In genomic region chr17:29321765-29322602, GRCm38 (mm10) we compare ENCODE assay signal across 11 mouse cellular contexts. TPM values are rescaled to one million over a fixed set of nuclear protein-coding genes. Genes with fewer than 3 reads are reported as not detected.
DNase-seq lines count a peak whose midpoint lies in the region; ATAC-seq and TF ChIP-seq lines count a peak whose summit lies in the region.
"Had no signal": no experiment of that assay in that cellular context is flagged by ENCODE, and none has a peak within 500 bp of the region (broad histone marks: within the 10 kb centered on the region; RNA-seq: fewer than 3 reads in every experiment).

No protein-coding gene starts in this region.

- no peak for TF ChIP-seq POLR2A in lung, adult 2 months (IDR thresholded peaks at IDR 0.05; ENCODE audit: borderline replicate concordance, extremely low read depth, low read depth, low read length)
- TF ChIP-seq POLR2A in small intestine, adult 2 months (IDR thresholded peaks at IDR 0.05; ENCODE audit: low read depth, low read length): no peak

- DNase-seq in forebrain, postnatal 0 days: no peak
- no peak for DNase-seq in lung, embryonic 14.5 days
- no peak for DNase-seq in lung, adult 2 months
- peak; percentile 60 for DNase-seq in limb, embryonic 10.5 days (ENCODE audit: low spot score)
- DNase-seq in left cerebral cortex, postnatal 4 days: no peak
- no peak for DNase-seq in gastrocnemius, postnatal 4 days (ENCODE audit: low spot score in 2 of 2)
- DNase-seq: cerebellum, adult 11 months; right cerebral cortex, adult 18-20 months had no signal

- WGBS in forebrain, embryonic 13.5 days: 20% methylated on average over 41 of the region's 41 CpGs
- WGBS in forebrain, postnatal 0 days: 28% methylated on average over 41 of the region's 41 CpGs
- 22% methylated on average over 41 of the region's 41 CpGs for WGBS in lung, embryonic 14.5 days
- WGBS in lung, adult 2 months: 55% methylated on average over 41 of the region's 41 CpGs
- 7% methylated on average over 41 of the region's 41 CpGs for WGBS in limb, embryonic 10.5 days
- 43% methylated on average over 41 of the region's 41 CpGs for WGBS in small intestine, adult 2 months

- H3K9me3 ChIP-seq in forebrain, embryonic 13.5 days (replicated peaks): no peaks in the 10 kb centered on the region
- no peaks in the 10 kb centered on the region for H3K9me3 ChIP-seq in forebrain, postnatal 0 days (ENCODE audit: low read length)
- H3K9me3 ChIP-seq in lung, embryonic 14.5 days (ENCODE audit: low read depth, low read length): no peaks in the 10 kb centered on the region
- H3K9me3 ChIP-seq in limb, embryonic 10.5 days (replicated peaks): no peaks in the 10 kb centered on the region

- no peak overlapping the region for H3K9ac ChIP-seq in forebrain, embryonic 13.5 days
- no peak overlapping the region for H3K9ac ChIP-seq in forebrain, postnatal 0 days
- H3K9ac ChIP-seq in lung, embryonic 14.5 days: peak overlapping the region; percentile 9; the same call in 1 of the 2 replicates

- H3K4me2 ChIP-seq in forebrain, embryonic 13.5 days: peak overlapping the region; percentile 12; the same call in 1 of the 2 replicates
- H3K4me2 ChIP-seq in forebrain, postnatal 0 days (ENCODE audit: low read depth): no peak overlapping the region
- peak overlapping the region; percentile 54 for H3K4me2 ChIP-seq in lung, embryonic 14.5 days

- no peaks in the 10 kb centered on the region for H3K36me3 ChIP-seq in forebrain, embryonic 13.5 days (ENCODE audit: poor library complexity, severe bottlenecking)
- H3K36me3 ChIP-seq in forebrain, postnatal 0 days (ENCODE audit: insufficient read depth): no peaks in the 10 kb centered on the region
- H3K36me3 ChIP-seq in lung, embryonic 14.5 days (ENCODE audit: insufficient read depth): no peaks in the 10 kb centered on the region
- H3K36me3 ChIP-seq in limb, embryonic 10.5 days: no peaks in the 10 kb centered on the region
- no peaks in the 10 kb centered on the region for H3K36me3 ChIP-seq in small intestine, adult 2 months (ENCODE audit: control insufficient read depth, insufficient read depth, low read length)

- no peak for ATAC-seq in forebrain, embryonic 13.5 days
- ATAC-seq in forebrain, postnatal 0 days: no peak
- peak; percentile 22; the same call in 1 of the 2 replicates for ATAC-seq in lung, embryonic 14.5 days (ENCODE audit: insufficient read depth)

- no peak overlapping the region for H3K4me3 ChIP-seq in forebrain, embryonic 13.5 days
- H3K4me3 ChIP-seq in forebrain, postnatal 0 days (ENCODE audit: low read depth, low read length): no peak overlapping the region
- no peak overlapping the region for H3K4me3 ChIP-seq in lung, embryonic 14.5 days (ENCODE audit: low read depth, low read length)
- no peak overlapping the region for H3K4me3 ChIP-seq in lung, adult 2 months (replicated peaks; ENCODE audit: extremely low read depth, low read depth, low read length)
- H3K4me3 ChIP-seq in limb, embryonic 10.5 days: peak overlapping the region; percentile 43
- H3K4me3 ChIP-seq in small intestine, adult 2 months (ENCODE audit: low read depth, low read length): peak overlapping the region; percentile 36

- no peak for TF ChIP-seq CTCF in forebrain, postnatal 0 days (IDR thresholded peaks at IDR 0.05; ENCODE audit: low read depth)
- no peak for TF ChIP-seq CTCF in lung, embryonic 14.5 days (IDR thresholded peaks at IDR 0.05; ENCODE audit: low read depth)
- no peak for TF ChIP-seq CTCF in lung, adult 2 months (IDR thresholded peaks at IDR 0.05; ENCODE audit: insufficient read depth, low read length)
- TF ChIP-seq CTCF in small intestine, adult 2 months (IDR thresholded peaks at IDR 0.05; ENCODE audit: extremely low read depth, insufficient read length, insufficient replicate concordance, low read depth, low read length): no peak

- H3K27ac ChIP-seq in forebrain, embryonic 13.5 days: no peak overlapping the region
- no peak overlapping the region for H3K27ac ChIP-seq in forebrain, postnatal 0 days (ENCODE audit: low read depth, low read length)
- H3K27ac ChIP-seq in lung, embryonic 14.5 days (ENCODE audit: low read depth): no peak overlapping the region
- peak overlapping the region; percentile 59 for H3K27ac ChIP-seq in limb, embryonic 10.5 days
- H3K27ac ChIP-seq in small intestine, adult 2 months (ENCODE audit: insufficient read depth, low read depth, low read length): no peak overlapping the region
- H3K27ac ChIP-seq: macrophage had no signal

- intact Hi-C loops in left cerebral cortex, postnatal 4 days (cut with DNase I): no loop called here

- H3K27me3 ChIP-seq in forebrain, embryonic 13.5 days: peaks cover 33% of the 10 kb centered on the region
- H3K27me3 ChIP-seq in forebrain, postnatal 0 days (ENCODE audit: insufficient read depth, low read length): no peaks in the 10 kb centered on the region
- peaks cover 24% of the 10 kb centered on the region for H3K27me3 ChIP-seq in lung, embryonic 14.5 days (ENCODE audit: insufficient read depth, low read length)
- peaks cover 81% of the 10 kb centered on the region for H3K27me3 ChIP-seq in limb, embryonic 10.5 days (ENCODE audit: low read depth, poor library complexity, severe bottlenecking)
- no peaks in the 10 kb centered on the region; the same call in 1 of the 2 replicates for H3K27me3 ChIP-seq in small intestine, adult 2 months (ENCODE audit: control insufficient read depth, insufficient read depth, low read length)

- peaks cover 26% of the 10 kb centered on the region for H3K4me1 ChIP-seq in forebrain, embryonic 13.5 days
- H3K4me1 ChIP-seq in forebrain, postnatal 0 days (ENCODE audit: insufficient read depth): peaks cover 7% of the 10 kb centered on the region
- 0 out of 2 replicates have a peak, but pooled peaks cover 5% of the 10 kb centered on the region for H3K4me1 ChIP-seq in lung, embryonic 14.5 days (ENCODE audit: insufficient read depth)
- H3K4me1 ChIP-seq in lung, adult 2 months (ENCODE audit: control insufficient read depth, insufficient read depth, low read length): no peaks in the 10 kb centered on the region
- peaks cover 45% of the 10 kb centered on the region for H3K4me1 ChIP-seq in limb, embryonic 10.5 days
- peaks cover 5% of the 10 kb centered on the region for H3K4me1 ChIP-seq in small intestine, adult 2 months (ENCODE audit: control insufficient read depth, insufficient read depth, insufficient read length, low read length)

RNA-seq across cellular contexts. Expression of gene Pi16, which starts 4.5 kb away (rescaled TPM):
- 1.5 and 1.7 TPM in 2 replicates for polyA plus RNA-seq in forebrain, embryonic 13.5 days (2015; fragmentation: Nextera tagmentation; extraction: Ambion mirVana)
- 3.5 and 5.7 TPM in 2 replicates for total RNA-seq in forebrain, postnatal 0 days (2014; rRNA removed)
- polyA plus RNA-seq in forebrain, postnatal 0 days (2015; fragmentation: Nextera tagmentation; extraction: Ambion mirVana): 1.7 and 2.0 TPM in 2 replicates
- 0.14 TPM in 2 replicates for polyA plus RNA-seq in lung, embryonic 14.5 days (2014; fragmentation: Nextera tagmentation; extraction: Ambion mirVana)
- polyA plus RNA-seq in lung, adult 2 months (2012; rRNA removed): 46.8 and 47.3 TPM in 2 replicates
- 0.34 and 0.35 TPM in 2 replicates for polyA plus RNA-seq in limb, embryonic 10.5 days (2016; fragmentation: Nextera tagmentation; extraction: Ambion mirVana)
- polyA plus RNA-seq in small intestine, adult 2 months (2012; rRNA removed): 1.6 and 4.7 TPM in 2 replicates
- total RNA-seq in left cerebral cortex, postnatal 4 days (2021): 1 to 10 TPM; 1.4 to 2.0 TPM
- 10 to 100 TPM; 50.3 to 54.5 TPM for total RNA-seq in gastrocnemius, postnatal 4 days (2021)

RNA-seq across cellular contexts. Expression of gene Mtch1, which starts 25.8 kb away (rescaled TPM):
- 378 and 381 TPM in 2 replicates for polyA plus RNA-seq in forebrain, embryonic 13.5 days (2015; fragmentation: Nextera tagmentation; extraction: Ambion mirVana)
- total RNA-seq in forebrain, postnatal 0 days (2014; rRNA removed): 556 and 595 TPM in 2 replicates
- polyA plus RNA-seq in forebrain, postnatal 0 days (2015; fragmentation: Nextera tagmentation; extraction: Ambion mirVana): 459 and 504 TPM in 2 replicates
- polyA plus RNA-seq in lung, embryonic 14.5 days (2014; fragmentation: Nextera tagmentation; extraction: Ambion mirVana): 381 and 395 TPM in 2 replicates
- polyA plus RNA-seq in lung, adult 2 months (2012; rRNA removed): 413 and 456 TPM in 2 replicates
- polyA plus RNA-seq in limb, embryonic 10.5 days (2016; fragmentation: Nextera tagmentation; extraction: Ambion mirVana): 234 and 286 TPM in 2 replicates
- polyA plus RNA-seq in small intestine, adult 2 months (2012; rRNA removed): 153 and 260 TPM in 2 replicates
- 100 to 1,000 TPM; 489 to 514 TPM for total RNA-seq in left cerebral cortex, postnatal 4 days (2021)
- 100 to 1,000 TPM; 302 to 317 TPM for total RNA-seq in gastrocnemius, postnatal 4 days (2021)

RNA-seq across cellular contexts. Expression of gene Fgd2, which starts 38.7 kb away (rescaled TPM):
- polyA plus RNA-seq in forebrain, embryonic 13.5 days (2015; fragmentation: Nextera tagmentation; extraction: Ambion mirVana): 2.6 and 3.0 TPM in 2 replicates
- 15.9 and 17.3 TPM in 2 replicates for total RNA-seq in forebrain, postnatal 0 days (2014; rRNA removed)
- polyA plus RNA-seq in forebrain, postnatal 0 days (2015; fragmentation: Nextera tagmentation; extraction: Ambion mirVana): 9.2 and 14.1 TPM in 2 replicates
- polyA plus RNA-seq in lung, embryonic 14.5 days (2014; fragmentation: Nextera tagmentation; extraction: Ambion mirVana): 15.7 and 19.2 TPM in 2 replicates
- polyA plus RNA-seq in lung, adult 2 months (2012; rRNA removed): 44.3 and 53.7 TPM in 2 replicates
- 6.4 and 6.7 TPM in 2 replicates for polyA plus RNA-seq in limb, embryonic 10.5 days (2016; fragmentation: Nextera tagmentation; extraction: Ambion mirVana)
- 14.0 and 16.3 TPM in 2 replicates for polyA plus RNA-seq in small intestine, adult 2 months (2012; rRNA removed)
- 1 to 10 TPM; 4.5 to 6.4 TPM for total RNA-seq in left cerebral cortex, postnatal 4 days (2021)
- 1 to 10 TPM; 4.2 to 4.5 TPM for total RNA-seq in gastrocnemius, postnatal 4 days (2021)

RNA-seq across cellular contexts. Expression of gene BC004004, which starts 53.4 kb away (rescaled TPM):
- 78.7 and 83.5 TPM in 2 replicates for polyA plus RNA-seq in forebrain, embryonic 13.5 days (2015; fragmentation: Nextera tagmentation; extraction: Ambion mirVana)
- 121 and 128 TPM in 2 replicates for total RNA-seq in forebrain, postnatal 0 days (2014; rRNA removed)
- polyA plus RNA-seq in forebrain, postnatal 0 days (2015; fragmentation: Nextera tagmentation; extraction: Ambion mirVana): 153 and 174 TPM in 2 replicates
- 68.9 and 71.1 TPM in 2 replicates for polyA plus RNA-seq in lung, embryonic 14.5 days (2014; fragmentation: Nextera tagmentation; extraction: Ambion mirVana)
- 56.5 and 70.8 TPM in 2 replicates for polyA plus RNA-seq in lung, adult 2 months (2012; rRNA removed)
- polyA plus RNA-seq in limb, embryonic 10.5 days (2016; fragmentation: Nextera tagmentation; extraction: Ambion mirVana): 47.9 and 52.9 TPM in 2 replicates
- 22.9 and 48.7 TPM in 2 replicates for polyA plus RNA-seq in small intestine, adult 2 months (2012; rRNA removed)
- 100 to 1,000 TPM; 102 to 107 TPM for total RNA-seq in left cerebral cortex, postnatal 4 days (2021)
- 100 to 1,000 TPM in 1 of 2 experiments, 10 to 100 TPM in 1; 98.5 to 101 TPM for total RNA-seq in gastrocnemius, postnatal 4 days (2021)

RNA-seq across cellular contexts. Expression of gene Ppil1, which starts 58.0 kb away (rescaled TPM):
- 151 and 157 TPM in 2 replicates for polyA plus RNA-seq in forebrain, embryonic 13.5 days (2015; fragmentation: Nextera tagmentation; extraction: Ambion mirVana)
- total RNA-seq in forebrain, postnatal 0 days (2014; rRNA removed): 67.8 and 79.7 TPM in 2 replicates
- 103 and 106 TPM in 2 replicates for polyA plus RNA-seq in forebrain, postnatal 0 days (2015; fragmentation: Nextera tagmentation; extraction: Ambion mirVana)
- 158 and 162 TPM in 2 replicates for polyA plus RNA-seq in lung, embryonic 14.5 days (2014; fragmentation: Nextera tagmentation; extraction: Ambion mirVana)
- 18.7 and 20.7 TPM in 2 replicates for polyA plus RNA-seq in lung, adult 2 months (2012; rRNA removed)
- 239 and 250 TPM in 2 replicates for polyA plus RNA-seq in limb, embryonic 10.5 days (2016; fragmentation: Nextera tagmentation; extraction: Ambion mirVana)
- polyA plus RNA-seq in small intestine, adult 2 months (2012; rRNA removed): 16.3 and 26.0 TPM in 2 replicates
- 10 to 100 TPM; 35.1 to 40.5 TPM for total RNA-seq in left cerebral cortex, postnatal 4 days (2021)
- 10 to 100 TPM; 22.1 to 22.8 TPM for total RNA-seq in gastrocnemius, postnatal 4 days (2021)

Comparison
In these comparisons a context has a peak if more than half of its experiments do, and no peak if none do; other contexts are left out.
1. H3K4me3 ChIP-seq: peak in limb, embryonic 10.5 days (single experiment) and small intestine, adult 2 months (single experiment); none in forebrain, embryonic 13.5 days (single experiment), forebrain, postnatal 0 days (single experiment), lung, embryonic 14.5 days (single experiment) and lung, adult 2 months (single experiment).